Mouse (Mus musculus) right cerebral cortex, postnatal 36 days (tissue): Measurements from ENCODE around the gene Myo1d.
"Not testable (repeated sequence)": the region's sequence is repeated elsewhere in the genome, so short reads cannot be mapped to it uniquely, and the experiment has no call there.

ENCODE experiments used
- DNase-seq, 2 experiments: peaks; one replicate each; pipeline ENCODE4 v3.0.0; 2022; ENCODE audit warnings: low spot score in 2 of 2, mixed read lengths in 1 of 2

The Myo1d gene

GRCm38 (mm10) chr11:80481409-80482050, 298.3 kb downstream of the Myo1d start:
- no peak for DNase-seq

GRCm38 (mm10) chr11:80479906-80480866, 299.6 kb downstream of the Myo1d start:
- no peak for DNase-seq

GRCm38 (mm10) chr11:80479425-80479824, 300.4 kb downstream of the Myo1d start:
- peak in 1 of 2 experiments; percentile 23 for DNase-seq

GRCm38 (mm10) chr11:80478694-80479412, 301.0 kb downstream of the Myo1d start:
- no peak for DNase-seq

GRCm38 (mm10) chr11:80477341-80478199, 302.3 kb downstream of the Myo1d start:
- peak in 1 of 2 experiments; percentile 39 for DNase-seq

GRCm38 (mm10) chr11:80476222-80477189, 303.3 kb downstream of the Myo1d start, which contains the start of gene Cdk5r1:
Cdk5r1 (plus strand) TSS chr11:80477023.
- DNase-seq, result peak; percentile 90

GRCm38 (mm10) chr11:80475544-80475943, 304.3 kb downstream of the Myo1d start:
- no peak for DNase-seq

GRCm38 (mm10) chr11:80474846-80475245, 305.0 kb downstream of the Myo1d start:
- no peak for DNase-seq

GRCm38 (mm10) chr11:80474175-80474691, 305.6 kb downstream of the Myo1d start:
- peak in 1 of 2 experiments; percentile 58 for DNase-seq

- DNase-seq, result peak in 1 of 2 experiments; percentile 21
These were observed 307.8 kb downstream of the Myo1d start for GRCm38 (mm10) chr11:80471836-80472605.

GRCm38 (mm10) chr11:80463605-80464130, 316.2 kb downstream of the Myo1d start:
- not testable (repeated sequence) for DNase-seq

- no peak for DNase-seq
These were observed 326.6 kb downstream of the Myo1d start for GRCm38 (mm10) chr11:80453198-80453597.

GRCm38 (mm10) chr11:80452242-80452641, 327.6 kb downstream of the Myo1d start:
- DNase-seq, result no peak

GRCm38 (mm10) chr11:80449859-80450258, 330.0 kb downstream of the Myo1d start:
- no peak for DNase-seq

GRCm38 (mm10) chr11:80446916-80447315, 332.9 kb downstream of the Myo1d start:
- DNase-seq, result no peak
